Mouse (Mus musculus) thymus, adult 2 months (tissue): ENCODE data around the gene Shroom1. TPM values are rescaled to one million over a fixed set of nuclear protein-coding genes. Genes with fewer than 3 reads are reported as not detected.

Experiments used
- DNase-seq: peaks from one replicate; pipeline ENCODE4 v3.0.0; 2021
- H3K27ac ChIP-seq: fragments of 200-500 bp; 2 replicates; pipeline ENCODE4 v1.5.1; 2012; ENCODE audit warnings: low read length, control low read depth; ENCODE audit not compliant: control insufficient read depth, insufficient read depth
- H3K27me3 ChIP-seq: fragments of 200-500 bp; 2 replicates; pipeline ENCODE4 v1.6.1; 2012; ENCODE audit warnings: mild to moderate bottlenecking, low read length, moderate library complexity, mixed read lengths; ENCODE audit not compliant: control insufficient read depth, insufficient read depth
- H3K36me3 ChIP-seq: fragments of 200-500 bp; 2 replicates; pipeline ENCODE4 v1.6.1; 2012; ENCODE audit warnings: mild to moderate bottlenecking, low read length, moderate library complexity; ENCODE audit not compliant: control insufficient read depth, insufficient read depth
- H3K4me1 ChIP-seq: fragments of 200-500 bp; replicated peaks from 2 replicates; pipeline ENCODE4 v1.6.1; 2012; ENCODE audit warnings: low read length; ENCODE audit not compliant: control insufficient read depth, insufficient read depth
- H3K4me3 ChIP-seq: fragments of 200-500 bp; 2 replicates; pipeline ENCODE4 v1.5.1; 2012; ENCODE audit warnings: mild to moderate bottlenecking, low read length, control low read depth, moderate library complexity; ENCODE audit not compliant: control insufficient read depth, insufficient read depth
- CTCF ChIP-seq: fragments of 200-500 bp; IDR thresholded peaks from 2 replicates; pipeline ENCODE4 v1.5.1; 2012; ENCODE audit warnings: mild to moderate bottlenecking, control low read depth, low read length, moderate library complexity, borderline replicate concordance; ENCODE audit not compliant: control insufficient read depth, poor library complexity, insufficient read depth; ENCODE audit errors: extremely low read depth
- POLR2A ChIP-seq: fragments of 200-500 bp; IDR thresholded peaks from 2 replicates; pipeline ENCODE4 v1.6.1; 2012; ENCODE audit warnings: mild to moderate bottlenecking, low read length, control low read depth, moderate library complexity; ENCODE audit not compliant: control insufficient read depth, poor library complexity, insufficient read depth; ENCODE audit errors: extremely low read depth
- WGBS: fragments of 180-500 bp; shearing (Covaris S2); methylation state at CpG from one replicate; pipeline ENCODE4 v1.1.7; 2018; 5-methylcytosine and 5-hydroxymethylcytosine counted together
- polyA plus RNA-seq: library from polyadenylated mRNA; depleted of rRNA; stranded (reverse); fragments of >200 nt; gene quantifications from 2 replicates; pipeline ENCODE4 v1.2.3, GENCODE M21; 2012

Gene Shroom1
- polyA plus RNA-seq, 1 experiment = 0.70 TPM

DNA sequence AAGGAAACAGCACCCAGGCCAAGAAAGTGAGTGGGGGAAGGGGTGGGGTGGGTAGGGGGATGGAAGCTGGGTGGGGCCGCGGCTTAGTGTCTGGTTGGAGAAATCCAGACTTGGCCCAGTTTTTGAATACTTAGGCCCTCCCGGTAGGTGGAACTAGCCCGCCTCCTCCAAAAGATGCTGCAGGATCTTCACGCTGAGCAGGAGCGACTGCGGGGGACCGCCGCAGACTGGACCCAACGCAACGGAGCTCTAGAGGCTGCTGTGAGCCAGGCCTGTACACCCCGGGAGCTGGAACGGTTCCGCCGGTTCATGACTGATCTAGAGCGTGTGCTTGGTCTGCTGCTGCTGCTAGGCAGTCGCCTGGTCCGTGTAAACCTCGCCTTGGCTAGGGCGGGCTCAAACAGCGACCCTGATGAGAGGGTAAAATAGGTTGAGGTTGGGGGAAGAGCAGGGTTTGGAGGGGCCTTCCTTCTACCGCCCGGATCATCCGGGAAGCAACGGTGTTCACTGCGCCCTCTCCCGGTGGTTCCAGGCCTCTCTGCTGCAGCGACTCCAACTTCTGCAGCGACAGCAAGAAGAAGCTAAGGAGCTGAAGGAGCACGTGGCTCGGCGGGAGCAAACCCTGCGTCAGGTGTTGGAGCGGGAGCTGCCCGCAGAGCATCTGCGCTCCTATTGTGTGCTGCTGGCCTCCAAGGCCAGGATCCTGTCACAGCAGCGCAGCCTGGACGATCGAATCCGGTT, 9.4 kb downstream of the Shroom1 start:
- Histone ChIP-seq H3K4me3 (no peak overlapping the region), H3K27ac (no peak overlapping the region), H3K36me3 (no peaks in the 10 kb centered on the region), H3K27me3 (peaks cover 9% of the 10 kb centered on the region; the same call in 1 of the 2 replicates), H3K4me1 (no peaks in the 10 kb centered on the region)
- TF ChIP-seq CTCF (0 out of 2 replicates have a peak, but pooled peaks have one; percentile 61), POLR2A (no peak; the same call in 1 of the 2 replicates)
- WGBS = 29% methylated on average over 40 of the region's 40 CpGs
- DNase-seq = peak; percentile 54

GRCm38 (mm10) chr11:53469294-53469967, 12.4 kb downstream of the Shroom1 start:
- no peaks in the 10 kb centered on the region; the same call in 1 of the 2 replicates for H3K27me3 ChIP-seq
- no peak for TF ChIP-seq CTCF
- no peak overlapping the region for H3K4me3 ChIP-seq
- DNase-seq = no peak
- no peaks in the 10 kb centered on the region for H3K36me3 ChIP-seq
- H3K4me1 ChIP-seq = no peaks in the 10 kb centered on the region
- no peak overlapping the region for H3K27ac ChIP-seq
- WGBS = 46% methylated on average over 16 of the region's 16 CpGs

DNA sequence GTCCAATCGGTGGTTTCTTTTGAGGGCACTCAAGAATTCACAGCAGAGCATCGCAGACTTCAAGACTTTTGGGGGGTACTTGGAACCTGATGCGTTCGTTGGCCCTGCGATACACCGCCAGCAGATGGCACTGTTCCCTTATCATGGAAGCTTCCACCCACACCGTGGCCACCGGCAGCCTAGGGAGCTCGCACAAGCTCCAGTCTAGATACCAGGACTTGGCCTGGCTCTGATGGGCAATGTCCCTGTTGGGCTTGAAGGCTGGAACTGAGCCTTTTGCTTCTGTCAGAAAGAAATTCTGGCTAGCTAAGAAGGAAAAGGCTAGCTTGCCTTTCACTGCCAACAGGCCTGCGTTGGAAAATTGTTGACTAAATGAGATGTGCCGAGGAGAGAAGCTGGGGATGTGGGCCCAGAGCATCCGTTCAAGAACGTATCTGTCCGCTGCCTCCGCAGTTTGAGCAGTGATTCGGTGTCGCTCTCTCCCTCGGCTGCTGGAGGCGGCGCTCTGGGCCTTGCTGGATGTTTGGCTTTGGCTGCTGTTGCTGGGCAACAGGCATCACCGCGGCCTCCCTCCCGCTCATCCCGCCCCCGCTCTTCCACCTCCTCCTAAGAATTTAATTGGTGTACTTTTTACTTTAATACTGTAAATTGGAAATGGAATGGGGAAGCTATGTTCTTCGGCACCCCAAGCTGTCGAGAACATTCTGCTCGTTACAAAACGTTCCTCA, 13.1 kb downstream of the Shroom1 start, which contains the start of gene Gm9837:
TSS of gene Gm9837 (minus strand) at position 512 of the 728 bp plus-strand sequence.
- no peaks in the 10 kb centered on the region; the same call in 1 of the 2 replicates for H3K27me3 ChIP-seq
- no peaks in the 10 kb centered on the region for H3K4me1 ChIP-seq
- no peaks in the 10 kb centered on the region for H3K36me3 ChIP-seq
- WGBS = 9% methylated on average over 29 of the region's 29 CpGs
- no peak within 1 kb of the TSS for H3K27ac ChIP-seq
- TF ChIP-seq CTCF (peak; percentile 92), POLR2A (no peak)
- no peak within 1 kb of the TSS for H3K4me3 ChIP-seq
- peak; percentile 86 for DNase-seq

- Histone ChIP-seq H3K27me3 (no peaks in the 10 kb centered on the region), H3K27ac (no peak overlapping the region), H3K36me3 (no peaks in the 10 kb centered on the region), H3K4me1 (no peaks in the 10 kb centered on the region), H3K4me3 (no peak overlapping the region)
- DNase-seq = no peak
- TF ChIP-seq CTCF (no peak), POLR2A (no peak)
- 85% methylated on average over 3 of the region's 3 CpGs for WGBS
Observed at GRCm38 (mm10) chr11:53472709-53473108, 15.7 kb downstream of the Shroom1 start.

- H3K36me3 ChIP-seq = no peaks in the 10 kb centered on the region
- no peak for DNase-seq
- no peak overlapping the region for H3K27ac ChIP-seq
- no peak for TF ChIP-seq POLR2A
- TF ChIP-seq CTCF = no peak
- peaks cover 15% of the 10 kb centered on the region for H3K27me3 ChIP-seq
- peaks cover 5% of the 10 kb centered on the region for H3K4me1 ChIP-seq
- H3K4me3 ChIP-seq = no peak overlapping the region
- 55% methylated on average over 8 of the region's 8 CpGs for WGBS
Observed at GRCm38 (mm10) chr11:53475620-53476019, 18.6 kb downstream of the Shroom1 start.

DNA sequence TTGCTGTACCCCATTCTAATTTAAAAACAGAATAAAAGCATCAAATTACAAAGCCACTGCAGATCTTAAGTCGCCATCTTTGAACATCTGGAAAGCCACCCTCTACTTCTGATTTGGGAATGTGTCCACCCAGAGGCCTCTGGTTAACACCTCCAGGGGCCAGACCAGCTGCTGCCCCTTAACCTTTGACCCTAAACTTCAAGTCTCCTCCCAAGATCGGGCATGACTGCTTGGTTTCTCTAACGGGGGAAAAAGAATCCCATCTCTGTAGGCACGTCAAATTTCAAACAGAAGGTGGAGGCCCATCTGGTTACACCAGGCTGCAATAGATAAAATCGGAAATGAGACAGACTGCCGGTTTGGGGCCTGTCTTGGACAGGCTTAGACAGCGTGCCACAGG, 20.8 kb downstream of the Shroom1 start:
- Histone ChIP-seq H3K4me1 (peaks cover 5% of the 10 kb centered on the region), H3K36me3 (no peaks in the 10 kb centered on the region), H3K4me3 (no peak overlapping the region), H3K27ac (no peak overlapping the region), H3K27me3 (peaks cover 15% of the 10 kb centered on the region)
- WGBS = 85% methylated on average over 7 of the region's 7 CpGs
- DNase-seq = no peak
- no peak for TF ChIP-seq POLR2A
- TF ChIP-seq CTCF = no peak
